Mouse (Mus musculus): ENCODE results near the gene Fgfr1op. TPM values are rescaled to one million over a fixed set of nuclear protein-coding genes. Genes with fewer than 3 reads are reported as not detected.

Fgfr1op gene
- polyA plus RNA-seq, 1 experiment from 2014 or later: 65.7 TPM

- Histone ChIP-seq H3K4me1 (ENCODE audit: control insufficient read depth, insufficient read depth, low read length) (no peaks in the 10 kb centered on the region), H3K9me3 (replicated peaks; ENCODE audit: control insufficient read depth, low read length) (no peaks in the 10 kb centered on the region), H3K36me3 (replicated peaks; ENCODE audit: control insufficient read depth, insufficient read depth, low read depth, low read length) (no peaks in the 10 kb centered on the region), H3K27ac (replicated peaks; ENCODE audit: low read depth, low read length) (no peak overlapping the region), H3K9ac (replicated peaks; ENCODE audit: low read length) (no peak overlapping the region), H3K4me2 (ENCODE audit: low read depth, low read length) (no peak overlapping the region), H3K27me3 (ENCODE audit: control insufficient read depth, insufficient read depth, low read length) (no peaks in the 10 kb centered on the region), H3K4me3 (ENCODE audit: low read depth, low read length) (no peak overlapping the region)
- ATAC-seq (replicated peaks; ENCODE audit: insufficient number of reproducible peaks, low FRiP score, low TSS enrichment, low read depth) (no peak), DNase-seq (ENCODE audit: low spot score) (no peak)
- WGBS: 74% methylated on average over 15 of the region's 15 CpGs
Measured at GRCm38 (mm10) chr17:8233618-8234214, 68.4 kb downstream of the Fgfr1op start.

- DNase-seq (ENCODE audit: low spot score) (no peak), ATAC-seq (replicated peaks; ENCODE audit: insufficient number of reproducible peaks, low FRiP score, low TSS enrichment, low read depth) (no peak)
- Histone ChIP-seq H3K4me3 (ENCODE audit: low read depth, low read length) (no peak overlapping the region), H3K9me3 (replicated peaks; ENCODE audit: control insufficient read depth, low read length) (no peaks in the 10 kb centered on the region), H3K4me2 (ENCODE audit: low read depth, low read length) (no peak overlapping the region), H3K27me3 (ENCODE audit: control insufficient read depth, insufficient read depth, low read length) (no peaks in the 10 kb centered on the region), H3K27ac (replicated peaks; ENCODE audit: low read depth, low read length) (no peak overlapping the region), H3K36me3 (replicated peaks; ENCODE audit: control insufficient read depth, insufficient read depth, low read depth, low read length) (no peaks in the 10 kb centered on the region), H3K9ac (replicated peaks; ENCODE audit: low read length) (no peak overlapping the region), H3K4me1 (ENCODE audit: control insufficient read depth, insufficient read depth, low read length) (no peaks in the 10 kb centered on the region)
- WGBS: 81% methylated on average over 4 of the region's 4 CpGs
Measured at GRCm38 (mm10) chr17:8234537-8234936, 69.2 kb downstream of the Fgfr1op start.

- Histone ChIP-seq H3K27ac (replicated peaks; ENCODE audit: low read depth, low read length) (no peak within 1 kb of the TSS), H3K4me3 (ENCODE audit: low read depth, low read length) (no peak within 1 kb of the TSS), H3K9me3 (replicated peaks; ENCODE audit: control insufficient read depth, low read length) (no peaks in the 10 kb centered on the region), H3K36me3 (replicated peaks; ENCODE audit: control insufficient read depth, insufficient read depth, low read depth, low read length) (no peaks in the 10 kb centered on the region), H3K4me1 (ENCODE audit: control insufficient read depth, insufficient read depth, low read length) (no peaks in the 10 kb centered on the region; the same call in 1 of the 2 replicates), H3K9ac (replicated peaks; ENCODE audit: low read length) (no peak within 1 kb of the TSS), H3K27me3 (ENCODE audit: control insufficient read depth, insufficient read depth, low read length) (no peaks in the 10 kb centered on the region), H3K4me2 (ENCODE audit: low read depth, low read length) (no peak within 1 kb of the TSS)
- WGBS: 82% methylated on average over 3 of the region's 3 CpGs
- DNase-seq (ENCODE audit: low spot score): no peak
- no peak for ATAC-seq (replicated peaks; ENCODE audit: insufficient number of reproducible peaks, low FRiP score, low TSS enrichment, low read depth)
Measured at GRCm38 (mm10) chr17:8235743-8236142, 70.4 kb downstream of the Fgfr1op start, which contains the start of gene Ccr6. Gene Ccr6, plus strand, starts transcription at chr17:8236043.

GRCm38 (mm10) chr17:8238012-8238710, 72.9 kb downstream of the Fgfr1op start:
- no peak overlapping the region for H3K9ac ChIP-seq (replicated peaks; ENCODE audit: low read length)
- no peaks in the 10 kb centered on the region for H3K9me3 ChIP-seq (replicated peaks; ENCODE audit: control insufficient read depth, low read length)
- no peaks in the 10 kb centered on the region for H3K27me3 ChIP-seq (ENCODE audit: control insufficient read depth, insufficient read depth, low read length)
- H3K36me3 ChIP-seq (replicated peaks; ENCODE audit: control insufficient read depth, insufficient read depth, low read depth, low read length): no peaks in the 10 kb centered on the region
- ATAC-seq (replicated peaks; ENCODE audit: insufficient number of reproducible peaks, low FRiP score, low TSS enrichment, low read depth): no peak
- WGBS: 80% methylated on average over 15 of the region's 15 CpGs
- no peak for DNase-seq (ENCODE audit: low spot score)
- H3K27ac ChIP-seq (replicated peaks; ENCODE audit: low read depth, low read length): no peak overlapping the region
- H3K4me2 ChIP-seq (ENCODE audit: low read depth, low read length): no peak overlapping the region
- H3K4me1 ChIP-seq (ENCODE audit: control insufficient read depth, insufficient read depth, low read length): no peaks in the 10 kb centered on the region; the same call in 1 of the 2 replicates
- H3K4me3 ChIP-seq (ENCODE audit: low read depth, low read length): no peak overlapping the region

- Histone ChIP-seq H3K4me2 (ENCODE audit: low read depth, low read length) (no peak overlapping the region), H3K36me3 (replicated peaks; ENCODE audit: control insufficient read depth, insufficient read depth, low read depth, low read length) (no peaks in the 10 kb centered on the region), H3K9me3 (replicated peaks; ENCODE audit: control insufficient read depth, low read length) (no peaks in the 10 kb centered on the region), H3K9ac (replicated peaks; ENCODE audit: low read length) (no peak overlapping the region), H3K27me3 (ENCODE audit: control insufficient read depth, insufficient read depth, low read length) (no peaks in the 10 kb centered on the region), H3K27ac (replicated peaks; ENCODE audit: low read depth, low read length) (no peak overlapping the region), H3K4me3 (ENCODE audit: low read depth, low read length) (no peak overlapping the region), H3K4me1 (ENCODE audit: control insufficient read depth, insufficient read depth, low read length) (no peaks in the 10 kb centered on the region; the same call in 1 of the 2 replicates)
- DNase-seq (ENCODE audit: low spot score): no peak
- WGBS: 80% methylated on average over 3 of the region's 3 CpGs
- no peak for ATAC-seq (replicated peaks; ENCODE audit: insufficient number of reproducible peaks, low FRiP score, low TSS enrichment, low read depth)
Measured at GRCm38 (mm10) chr17:8239561-8239960, 74.3 kb downstream of the Fgfr1op start.

- Histone ChIP-seq H3K9me3 (replicated peaks; ENCODE audit: control insufficient read depth, low read length) (no peaks in the 10 kb centered on the region), H3K27me3 (ENCODE audit: control insufficient read depth, insufficient read depth, low read length) (no peaks in the 10 kb centered on the region), H3K4me3 (ENCODE audit: low read depth, low read length) (no peak overlapping the region), H3K27ac (replicated peaks; ENCODE audit: low read depth, low read length) (no peak overlapping the region), H3K36me3 (replicated peaks; ENCODE audit: control insufficient read depth, insufficient read depth, low read depth, low read length) (no peaks in the 10 kb centered on the region), H3K4me2 (ENCODE audit: low read depth, low read length) (no peak overlapping the region), H3K4me1 (ENCODE audit: control insufficient read depth, insufficient read depth, low read length) (no peaks in the 10 kb centered on the region; the same call in 1 of the 2 replicates), H3K9ac (replicated peaks; ENCODE audit: low read length) (no peak overlapping the region)
- ATAC-seq (replicated peaks; ENCODE audit: insufficient number of reproducible peaks, low FRiP score, low TSS enrichment, low read depth): no peak
- WGBS: 71% methylated on average over 4 of the region's 4 CpGs
- no peak for DNase-seq (ENCODE audit: low spot score)
Measured at GRCm38 (mm10) chr17:8240517-8240916, 75.2 kb downstream of the Fgfr1op start.

GRCm38 (mm10) chr17:8241645-8242044, 76.3 kb downstream of the Fgfr1op start:
- Histone ChIP-seq H3K4me2 (ENCODE audit: low read depth, low read length) (no peak overlapping the region), H3K4me3 (ENCODE audit: low read depth, low read length) (no peak overlapping the region), H3K4me1 (ENCODE audit: control insufficient read depth, insufficient read depth, low read length) (no peaks in the 10 kb centered on the region; the same call in 1 of the 2 replicates), H3K36me3 (replicated peaks; ENCODE audit: control insufficient read depth, insufficient read depth, low read depth, low read length) (no peaks in the 10 kb centered on the region), H3K9me3 (replicated peaks; ENCODE audit: control insufficient read depth, low read length) (no peaks in the 10 kb centered on the region), H3K27ac (replicated peaks; ENCODE audit: low read depth, low read length) (no peak overlapping the region), H3K27me3 (ENCODE audit: control insufficient read depth, insufficient read depth, low read length) (no peaks in the 10 kb centered on the region), H3K9ac (replicated peaks; ENCODE audit: low read length) (no peak overlapping the region)
- DNase-seq (ENCODE audit: low spot score) (no peak), ATAC-seq (replicated peaks; ENCODE audit: insufficient number of reproducible peaks, low FRiP score, low TSS enrichment, low read depth) (no peak)
- WGBS: 71% methylated on average over 12 of the region's 12 CpGs

GRCm38 (mm10) chr17:8242186-8242585, 76.9 kb downstream of the Fgfr1op start:
- no peak for DNase-seq (ENCODE audit: low spot score)
- Histone ChIP-seq H3K9me3 (replicated peaks; ENCODE audit: control insufficient read depth, low read length) (no peaks in the 10 kb centered on the region), H3K4me2 (ENCODE audit: low read depth, low read length) (no peak overlapping the region), H3K4me1 (ENCODE audit: control insufficient read depth, insufficient read depth, low read length) (no peaks in the 10 kb centered on the region; the same call in 1 of the 2 replicates), H3K36me3 (replicated peaks; ENCODE audit: control insufficient read depth, insufficient read depth, low read depth, low read length) (no peaks in the 10 kb centered on the region), H3K4me3 (ENCODE audit: low read depth, low read length) (no peak overlapping the region), H3K9ac (replicated peaks; ENCODE audit: low read length) (no peak overlapping the region), H3K27me3 (ENCODE audit: control insufficient read depth, insufficient read depth, low read length) (no peaks in the 10 kb centered on the region), H3K27ac (replicated peaks; ENCODE audit: low read depth, low read length) (no peak overlapping the region)
- 91% methylated on average over 11 of the region's 11 CpGs for WGBS
- no peak for ATAC-seq (replicated peaks; ENCODE audit: insufficient number of reproducible peaks, low FRiP score, low TSS enrichment, low read depth)

Measured in embryonic facial prominence, embryonic 11.5 days (tissue).